8 mouse cellular contexts compared by ENCODE assay signal in genomic region chr19:32470059-32470497, GRCm38 (mm10). TPM values are rescaled to one million over a fixed set of nuclear protein-coding genes. Genes with fewer than 3 reads are reported as not detected.
DNase-seq lines count a peak whose midpoint lies in the region; ATAC-seq lines count a peak whose summit lies in the region.

No protein-coding gene starts in this region.

- no peak overlapping the region for H3K27ac ChIP-seq in kidney, embryonic 14.5 days (ENCODE audit: low read depth, low read length)

- H3K27me3 ChIP-seq in kidney, embryonic 14.5 days (ENCODE audit: control insufficient read depth, insufficient read depth, low read length), result no peaks in the 10 kb centered on the region

- no peak overlapping the region for H3K9ac ChIP-seq in kidney, embryonic 14.5 days (ENCODE audit: low read depth, low read length)

- no peak for ATAC-seq in kidney, embryonic 14.5 days (ENCODE audit: low FRiP score, low TSS enrichment)
- peak; percentile 62 for ATAC-seq in granulocyte monocyte progenitor cell, adult 5-6 weeks (replicated peaks; ENCODE audit: poor library complexity, severe bottlenecking)

- H3K4me2 ChIP-seq in kidney, embryonic 14.5 days (replicated peaks; ENCODE audit: low read depth, low read length), result no peak overlapping the region

- H3K4me3 ChIP-seq in kidney, embryonic 14.5 days (ENCODE audit: low read length), result no peak overlapping the region

- no peaks in the 10 kb centered on the region for H3K36me3 ChIP-seq in kidney, embryonic 14.5 days (ENCODE audit: control insufficient read depth, insufficient read depth, low read length)

- no peaks in the 10 kb centered on the region for H3K9me3 ChIP-seq in kidney, embryonic 14.5 days (ENCODE audit: control insufficient read depth, low read length)

- DNase-seq in kidney, adult 11 months, result peak; percentile 22
- DNase-seq in ES-CJ7 (ENCODE audit: low read depth, low spot score), result peak; percentile 75
- DNase-seq in c-Kit-positive CD71-negative TER-119-negative erythroid progenitor cells, embryonic 14.5 days (ENCODE audit: low read depth), result peak; percentile 64
- DNase-seq in layer of hippocampus, adult 9-11 months, result peak; percentile 33
- DNase-seq in mesoderm, embryonic 11.5 days (ENCODE audit: low read depth, low spot score), result peak; percentile 67
- DNase-seq in urinary bladder, postnatal 36 days (ENCODE audit: low spot score in 2 of 2), result peak; percentile 9 to 34

- 21% methylated on average over 6 of the region's 6 CpGs for WGBS in kidney, embryonic 14.5 days

- H3K4me1 ChIP-seq in kidney, embryonic 14.5 days (ENCODE audit: control insufficient read depth, insufficient read depth, low read length), result no peaks in the 10 kb centered on the region

RNA-seq across cellular contexts. Expression of gene Rpl9-ps6, which starts 3.7 kb away (rescaled TPM):
- polyA plus RNA-seq in kidney, embryonic 14.5 days (2014; fragmentation: Nextera tagmentation; extraction: Ambion mirVana), result 142 and 148 TPM in 2 replicates
- 146 and 204 TPM in 2 replicates for total RNA-seq in granulocyte monocyte progenitor cell, adult 5-6 weeks (2014; fragmentation: Nextera tagmentation)
- total RNA-seq in granulocyte monocyte progenitor cell, adult 5-6 weeks (2017), result 105 and 159 TPM in 2 replicates

RNA-seq across cellular contexts. Expression of gene Minpp1, which starts 15.5 kb away (rescaled TPM):
- 62.6 and 82.4 TPM in 2 replicates for polyA plus RNA-seq in kidney, embryonic 14.5 days (2014; fragmentation: Nextera tagmentation; extraction: Ambion mirVana)
- 36.3 and 45.2 TPM in 2 replicates for total RNA-seq in granulocyte monocyte progenitor cell, adult 5-6 weeks (2014; fragmentation: Nextera tagmentation)
- 37.9 and 49.9 TPM in 2 replicates for total RNA-seq in granulocyte monocyte progenitor cell, adult 5-6 weeks (2017)

Comparison
In these comparisons a context has a peak if more than half of its experiments do, and no peak if none do; other contexts are left out.
1. DNase-seq: peak in every context shown above with its lines; median percentile 75 in ES-CJ7; 67 in mesoderm, embryonic 11.5 days; 64 in c-Kit-positive CD71-negative TER-119-negative erythroid progenitor cells, embryonic 14.5 days; 33 in layer of hippocampus, adult 9-11 months; 22 in kidney, adult 11 months; 22 in urinary bladder, postnatal 36 days.